Comparison of ENCODE assay signal across 23 mouse cellular contexts in the genomic region with DNA sequence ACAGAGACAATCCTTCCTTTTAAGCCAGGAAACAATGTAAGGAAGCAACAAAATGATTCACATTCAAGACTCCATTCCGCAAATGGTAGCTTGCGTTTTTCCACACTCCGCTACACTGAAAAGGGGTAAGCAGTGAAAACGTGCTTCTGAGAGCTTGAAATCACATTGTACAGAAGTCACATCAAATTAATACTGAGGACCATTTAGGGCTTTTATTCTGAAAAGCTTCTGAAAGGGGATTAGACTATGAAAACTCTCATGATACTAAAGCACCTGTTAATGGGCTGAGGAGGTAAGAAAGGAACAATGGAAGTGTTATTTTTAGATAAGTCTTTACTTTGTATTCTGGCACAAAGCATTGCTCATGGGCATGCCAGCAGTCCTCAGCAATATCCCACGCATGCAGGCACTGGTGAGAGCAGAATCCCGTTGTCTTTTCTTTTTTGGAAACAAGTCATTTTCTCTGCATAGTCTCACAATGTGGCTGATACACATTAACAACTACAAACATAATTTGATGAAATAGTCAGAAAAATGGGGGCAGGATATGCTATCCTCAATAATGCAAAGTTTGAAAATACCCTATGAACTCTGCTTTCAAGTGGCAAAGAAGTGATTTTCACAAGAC. TPM values are rescaled to one million over a fixed set of nuclear protein-coding genes. Genes with fewer than 3 reads are reported as not detected.
DNase-seq lines count a peak whose midpoint lies in the region; ATAC-seq lines count a peak whose summit lies in the region.
"Had no signal": no experiment of that assay in that cellular context is flagged by ENCODE, and none has a peak within 500 bp of the region (broad histone marks: within the 10 kb centered on the region; RNA-seq: fewer than 3 reads in every experiment).

No protein-coding gene starts in this region.

- ATAC-seq in hindbrain, embryonic 15.5 days (ENCODE audit: low FRiP score, low read depth) = no peak
- 0 out of 2 replicates have a peak, but pooled peaks have one; percentile 17 for ATAC-seq in midbrain, embryonic 12.5 days (ENCODE audit: low FRiP score, low read depth)
- ATAC-seq: CD4-positive, CD25-positive, alpha-beta regulatory T cell, adult 4 months; lung, postnatal 0 days had no signal

- H3K36me3 ChIP-seq in hindbrain, embryonic 15.5 days = no peaks in the 10 kb centered on the region
- H3K36me3 ChIP-seq in midbrain, embryonic 12.5 days = no peaks in the 10 kb centered on the region
- H3K36me3 ChIP-seq: G1E; stomach, embryonic 15.5 days had no signal

- no peaks in the 10 kb centered on the region for H3K27me3 ChIP-seq in hindbrain, embryonic 15.5 days
- H3K27me3 ChIP-seq in midbrain, embryonic 12.5 days = no peaks in the 10 kb centered on the region; the same call in 1 of the 2 replicates
- H3K27me3 ChIP-seq: stomach, embryonic 15.5 days had no signal

- no peak overlapping the region for H3K4me2 ChIP-seq in hindbrain, embryonic 15.5 days
- H3K4me2 ChIP-seq in midbrain, embryonic 12.5 days (replicated peaks) = peak overlapping the region; percentile 31
- H3K4me2 ChIP-seq: stomach, embryonic 15.5 days had no signal

- no peak overlapping the region for H3K9ac ChIP-seq in hindbrain, embryonic 15.5 days
- H3K9ac ChIP-seq in midbrain, embryonic 12.5 days (replicated peaks) = no peak overlapping the region
- H3K9ac ChIP-seq: forebrain, embryonic 13.5 days; liver, embryonic 14.5 days; stomach, embryonic 15.5 days had no signal

- DNase-seq in layer of hippocampus, adult 9-11 months = peak; percentile 45
- DNase-seq in layer of hippocampus, postnatal 36 days = no peak
- DNase-seq in retina, postnatal 1 day = peak; percentile 60
- DNase-seq in gastrocnemius, adult 18-20 months (ENCODE audit: low spot score) = no peak
- DNase-seq in B cell, adult 2 months = no peak
- DNase-seq: cerebellum, adult 11 months; cerebellum, postnatal 14 days; heart, adult 18-20 months; kidney, adult 2 months; kidney, postnatal 36 days; thymus, adult 2 months had no signal

- no peaks in the 10 kb centered on the region for H3K9me3 ChIP-seq in hindbrain, embryonic 15.5 days
- H3K9me3 ChIP-seq in midbrain, embryonic 12.5 days = no peaks in the 10 kb centered on the region
- H3K9me3 ChIP-seq: forebrain, embryonic 13.5 days; stomach, embryonic 15.5 days had no signal

- no peak overlapping the region for H3K4me3 ChIP-seq in hindbrain, embryonic 15.5 days
- no peak overlapping the region for H3K4me3 ChIP-seq in midbrain, embryonic 12.5 days
- H3K4me3 ChIP-seq: forebrain, embryonic 13.5 days; stomach, embryonic 15.5 days had no signal

- WGBS in hindbrain, embryonic 15.5 days = 44% methylated on average over 6 of the region's 6 CpGs
- 24% methylated on average over 6 of the region's 6 CpGs for WGBS in midbrain, embryonic 12.5 days

- peak overlapping the region; percentile 76 for H3K27ac ChIP-seq in hindbrain, embryonic 15.5 days (replicated peaks)
- H3K27ac ChIP-seq in midbrain, embryonic 12.5 days (replicated peaks) = peak overlapping the region; percentile 79
- H3K27ac ChIP-seq: liver, embryonic 14.5 days; stomach, embryonic 15.5 days had no signal

- H3K4me1 ChIP-seq in hindbrain, embryonic 15.5 days (replicated peaks) = peaks cover 60% of the 10 kb centered on the region
- peaks cover 63% of the 10 kb centered on the region for H3K4me1 ChIP-seq in midbrain, embryonic 12.5 days
- H3K4me1 ChIP-seq: stomach, embryonic 15.5 days had no signal

RNA-seq across cellular contexts. Expression of gene Mab21l1, which starts 27.2 kb away (rescaled TPM):
- total RNA-seq in layer of hippocampus, postnatal 36 days (2021) = under 1 TPM; 0.62 to 0.88 TPM
- polyA plus RNA-seq in hindbrain, embryonic 15.5 days (2015; fragmentation: Nextera tagmentation; extraction: Ambion mirVana) = 169 and 177 TPM in 2 replicates
- 148 and 164 TPM in 2 replicates for polyA plus RNA-seq in midbrain, embryonic 12.5 days (2016; fragmentation: Nextera tagmentation; extraction: Ambion mirVana)
- 1 to 10 TPM in 1 of 2 experiments, under 1 TPM in 1; 0.96 to 1.7 TPM for total RNA-seq in gastrocnemius, adult 18-20 months (2021)
- total RNA-seq: hematopoietic stem cell, adult 5-6 weeks; megakaryocyte progenitor cell, adult 5-6 weeks; neutrophil, adult 5-6 weeks had no signal
- polyA plus RNA-seq: G1E; lung, postnatal 0 days; spleen, adult 2 months; thymus, adult 2 months had no signal

Comparison
In these comparisons a context has a peak if more than half of its experiments do, and no peak if none do; other contexts are left out.
1. DNase-seq: peak in layer of hippocampus, adult 9-11 months (single experiment) and retina, postnatal 1 day (single experiment); none in layer of hippocampus, postnatal 36 days (0 of 2), gastrocnemius, adult 18-20 months (single experiment) and B cell, adult 2 months (0 of 2).